Mouse (Mus musculus) B cell, adult 2 months (primary cell): ENCODE data around the gene Egflam.

Source experiments
- DNase-seq, 2 experiments: peaks; one replicate each; pipeline ENCODE4 v3.0.0; 2022

The Egflam gene

DNA sequence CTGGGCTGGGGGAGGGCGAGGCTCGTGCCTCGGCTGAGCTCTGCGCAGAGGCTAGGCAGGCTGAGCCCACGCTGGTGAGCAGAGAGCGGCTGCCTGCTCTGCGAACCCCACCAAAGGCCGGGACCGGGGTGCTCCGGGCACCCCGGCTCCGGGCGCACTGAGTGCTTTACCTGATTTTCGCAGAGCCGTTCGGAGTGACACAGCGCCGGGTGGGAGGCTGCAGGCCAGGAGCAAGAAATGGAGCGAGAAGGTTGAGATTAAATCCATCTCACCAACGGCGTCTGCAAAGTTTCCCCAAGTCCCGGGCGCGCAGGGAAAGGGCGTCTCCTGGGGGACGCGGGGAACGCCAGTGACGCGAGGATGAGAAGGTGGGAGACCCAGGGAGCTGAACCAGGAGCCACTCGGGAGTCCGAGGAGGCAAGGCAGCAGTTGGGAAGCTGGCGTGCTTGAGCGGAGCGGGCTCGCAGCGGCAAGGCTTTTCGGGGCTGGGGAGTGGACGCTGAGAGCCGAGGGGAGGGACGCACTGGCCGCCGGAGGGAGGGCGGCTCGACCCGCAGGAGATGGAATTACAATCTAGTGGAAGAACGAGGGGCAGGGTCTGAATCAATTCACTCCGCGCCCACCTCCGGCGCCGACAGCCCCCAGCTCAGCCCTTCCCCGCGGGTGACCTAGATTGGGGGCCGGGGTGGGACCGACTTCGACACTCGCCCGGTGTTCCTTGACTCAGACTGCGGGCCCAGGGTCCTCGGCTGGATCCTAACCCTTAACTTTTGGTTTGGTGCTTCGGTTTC is at the start of gene Egflam:
Egflam (minus strand) TSS at position 578 of the 791 bp plus-strand sequence.
- DNase-seq: no peak

DNA sequence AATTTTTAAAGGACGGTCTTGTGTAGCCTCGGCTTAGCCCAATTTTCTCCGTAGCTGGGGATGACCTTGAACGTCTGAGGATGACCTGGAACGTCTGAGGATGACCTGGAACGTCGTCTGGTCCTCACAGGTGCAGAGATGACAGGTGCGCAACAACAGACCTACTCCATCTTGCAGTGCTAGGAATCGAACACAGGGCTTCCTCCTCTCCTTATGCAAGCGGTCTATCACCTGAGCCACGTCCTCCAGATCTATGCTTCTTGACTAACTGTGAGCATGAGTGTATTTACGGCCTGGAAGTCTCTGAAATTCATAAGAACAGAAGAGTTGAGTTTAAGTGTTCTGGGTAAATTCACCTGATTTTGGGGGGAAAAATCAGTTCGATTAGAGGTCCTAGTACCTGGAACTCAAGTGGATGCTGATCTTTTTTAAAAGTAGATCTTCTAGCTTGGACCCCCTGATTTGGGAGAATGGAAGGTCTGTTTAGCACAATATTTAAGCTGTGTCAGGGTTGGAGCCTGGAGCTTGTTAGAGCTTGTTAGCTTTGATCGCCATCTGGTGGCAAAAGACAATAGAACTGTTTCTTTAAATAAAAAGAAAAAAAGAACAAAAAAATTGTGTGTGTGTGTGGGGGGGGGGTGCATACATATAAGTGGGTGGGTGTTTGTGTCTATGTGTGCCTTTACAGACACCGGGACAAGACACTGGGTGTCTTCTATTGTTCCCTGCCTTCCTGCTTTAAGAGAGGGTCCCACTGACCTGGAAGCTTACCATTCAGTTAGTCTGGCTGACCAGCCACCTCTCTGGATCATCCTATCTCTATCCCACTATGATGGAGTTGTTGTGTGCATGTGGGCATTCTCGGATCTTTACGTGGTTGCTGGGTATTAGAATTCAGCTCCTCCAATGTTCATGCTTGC is 45.5 kb upstream of the Egflam start:
- DNase-seq: no peak

DNA sequence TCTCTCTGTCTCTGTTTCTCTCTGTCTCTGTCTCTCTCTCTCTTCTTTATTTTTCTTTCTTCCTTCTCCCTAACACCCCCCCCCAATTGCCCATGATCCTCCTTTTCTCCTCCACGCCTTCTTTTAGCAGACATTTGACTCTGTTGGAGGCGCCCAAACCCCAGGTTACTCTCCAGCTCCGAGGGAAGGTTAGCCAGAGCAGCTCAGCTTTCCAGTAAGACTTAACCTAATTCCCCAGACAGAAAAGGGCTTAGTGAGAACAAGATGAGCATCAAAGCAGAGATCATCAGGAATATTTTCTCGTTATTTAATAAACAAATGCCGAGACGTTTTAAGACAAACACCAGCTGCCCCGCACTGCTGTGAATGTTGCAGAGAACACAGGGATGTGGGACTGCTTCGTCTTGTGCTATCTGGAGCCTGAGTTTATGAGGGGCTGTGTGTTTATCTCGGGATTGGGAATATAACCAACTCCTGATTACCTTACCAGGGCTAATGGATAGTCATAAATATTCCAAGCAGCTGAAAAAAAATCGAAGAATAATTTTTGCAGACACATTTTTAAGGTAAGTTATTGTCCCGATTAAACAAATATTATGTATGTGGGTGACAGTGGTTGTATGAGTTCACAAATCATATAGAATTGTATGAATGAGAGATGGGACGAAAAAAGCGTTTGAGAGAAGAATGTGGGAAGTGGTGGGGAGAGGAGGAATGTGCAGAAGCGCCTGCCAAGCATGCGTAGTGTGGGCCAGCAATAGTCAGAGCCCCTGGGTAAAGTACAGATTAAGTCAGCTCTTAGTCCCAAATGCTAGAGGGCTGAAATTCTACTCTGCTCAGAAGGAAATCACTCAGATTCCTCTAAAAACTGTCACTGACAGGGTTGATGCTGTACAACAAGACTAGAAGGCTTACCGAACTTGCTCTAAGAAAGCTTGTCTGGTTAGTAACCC is 44.2 kb upstream of the Egflam start:
- DNase-seq: no peak

DNA sequence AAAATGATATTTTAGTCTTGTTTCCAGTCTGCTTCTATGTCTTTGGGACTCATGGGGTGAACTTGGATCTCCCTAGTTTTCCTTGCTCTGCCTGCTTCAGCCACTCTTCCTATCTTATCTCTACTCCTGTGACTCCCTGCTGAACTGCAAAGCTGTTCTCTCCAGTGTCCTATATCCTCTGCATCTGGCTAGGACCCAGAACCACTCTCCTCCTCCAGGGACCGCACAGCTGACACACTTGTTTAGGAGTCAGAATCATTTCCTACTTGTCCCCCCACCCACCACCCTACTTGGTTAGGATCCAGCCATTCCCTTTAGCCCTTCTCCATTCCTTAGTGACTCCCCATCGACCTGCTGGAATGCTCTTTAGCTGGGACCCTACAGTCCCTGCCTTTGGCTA is 26.1 kb upstream of the Egflam start:
- no peak for DNase-seq

DNA sequence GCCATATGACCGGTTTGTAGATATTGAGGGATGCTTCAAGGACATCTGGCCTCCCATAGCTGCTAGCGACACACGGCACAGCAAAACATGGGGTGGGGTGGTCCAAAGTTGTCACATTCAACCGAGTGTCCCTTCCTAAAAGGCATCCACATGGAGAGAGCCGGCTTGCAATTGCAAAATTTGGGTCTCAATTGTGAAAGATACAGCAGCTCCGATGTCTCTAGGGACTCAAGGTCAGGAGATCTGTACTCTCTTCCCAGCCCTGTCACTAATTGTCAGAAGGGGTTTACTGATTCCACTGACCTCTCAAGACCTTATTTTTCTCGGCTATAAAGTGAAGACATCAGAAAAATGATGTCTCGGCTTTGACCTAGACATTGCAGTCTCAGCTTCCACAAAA is 6.3 kb upstream of the Egflam start:
- DNase-seq: no peak

DNA sequence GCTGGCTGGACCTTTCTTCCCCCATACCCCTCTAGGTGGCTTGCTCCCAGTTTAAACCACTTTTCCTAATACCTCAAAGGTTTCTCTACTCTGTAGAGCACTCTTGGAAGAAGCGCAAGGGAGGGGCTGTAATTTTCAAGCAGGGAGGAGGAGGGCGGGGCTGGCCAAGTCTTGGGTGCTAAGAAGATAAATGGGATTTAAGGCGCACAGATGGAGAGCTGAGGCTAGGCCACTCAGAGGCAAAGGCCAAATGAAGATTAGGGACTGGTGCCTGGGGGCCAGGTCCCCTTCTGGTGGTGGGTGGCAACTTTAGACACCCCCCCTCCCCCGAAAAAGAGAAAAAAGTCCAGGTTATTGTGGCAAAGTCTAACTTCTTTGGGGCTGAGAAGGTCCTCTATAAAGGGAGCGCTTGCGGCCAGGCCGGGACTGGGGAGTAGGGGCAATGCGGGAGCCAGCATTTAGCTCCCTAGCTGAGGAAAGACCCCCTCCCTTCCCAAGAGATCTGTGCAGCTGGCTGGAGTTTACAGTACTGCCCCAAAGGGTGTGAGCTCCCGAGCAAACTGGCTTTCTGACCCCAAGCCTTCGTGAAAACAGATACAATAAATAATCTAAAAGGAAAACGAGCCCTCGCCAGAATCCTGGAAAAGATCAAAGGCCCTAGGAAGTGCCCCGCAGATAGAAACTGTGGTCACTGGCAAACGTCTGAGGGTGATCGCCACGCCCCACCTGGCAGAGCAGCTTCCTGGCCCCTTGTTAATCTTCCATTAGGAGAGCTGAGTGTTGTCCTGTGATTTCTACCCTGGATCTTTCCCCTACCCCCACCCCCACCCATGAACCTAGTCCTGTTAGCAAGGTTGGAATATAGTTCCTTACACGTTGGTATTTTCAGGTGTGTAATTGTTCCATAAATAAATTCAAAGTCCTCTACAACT is 680 bp upstream of the Egflam start:
- no peak for DNase-seq

DNA sequence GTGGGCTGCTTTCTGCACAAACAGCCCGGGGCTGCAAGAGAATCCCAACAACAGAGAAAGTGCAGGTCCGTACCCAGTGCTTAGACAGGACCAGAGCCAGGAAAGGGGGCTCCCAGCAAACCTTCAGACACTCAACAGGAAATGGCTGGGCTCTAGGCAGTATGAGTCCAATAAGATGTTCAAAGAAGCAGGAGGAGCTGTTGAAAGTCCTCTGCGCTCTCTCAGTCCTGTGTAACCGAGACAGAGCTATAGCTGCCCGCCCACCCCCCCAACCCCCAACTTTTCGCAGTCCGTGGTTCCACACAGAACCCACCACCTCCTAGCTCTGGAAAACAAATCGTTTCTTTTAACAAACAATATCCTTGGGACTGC is 763 bp downstream of the Egflam start:
- DNase-seq: no peak

DNA sequence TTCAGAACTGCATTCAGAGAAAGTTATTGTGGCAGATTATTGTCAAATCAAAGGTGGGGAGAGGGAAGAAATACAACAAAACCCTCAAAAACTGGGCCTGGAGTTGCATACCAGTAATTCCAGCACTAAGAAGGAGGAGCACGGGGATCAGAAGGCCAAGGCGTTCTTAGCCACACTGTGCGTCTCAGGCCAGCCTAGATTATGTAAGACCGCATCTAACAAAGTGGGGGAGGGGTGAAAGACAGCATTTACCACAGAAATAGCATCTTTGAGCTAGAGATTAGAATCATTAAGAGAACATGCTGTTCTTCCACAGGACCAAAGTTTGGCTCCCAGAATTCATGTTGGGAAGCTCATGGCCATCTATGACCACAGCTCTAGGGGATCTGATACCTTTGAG is 14.8 kb downstream of the Egflam start:
- DNase-seq: no peak

DNA sequence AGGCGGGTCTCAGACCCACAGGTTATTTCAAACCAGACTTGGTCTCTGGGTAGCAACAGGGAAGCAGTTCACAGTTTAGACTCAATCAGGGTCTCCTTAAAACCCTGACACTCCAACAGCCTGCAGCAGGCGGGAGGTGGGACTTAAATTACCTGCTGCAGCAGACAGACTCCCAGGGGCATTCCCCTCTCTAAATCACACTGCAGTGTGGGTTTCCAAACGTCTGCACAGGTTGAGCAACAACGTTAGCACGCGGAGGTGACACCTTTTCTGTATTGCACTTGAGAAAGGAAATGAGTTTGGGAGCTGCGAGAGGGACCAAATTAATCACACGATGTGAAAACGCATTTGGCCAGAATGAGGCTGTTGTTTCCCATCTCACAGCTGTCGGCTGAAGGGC is 15.7 kb downstream of the Egflam start:
- DNase-seq: no peak

DNA sequence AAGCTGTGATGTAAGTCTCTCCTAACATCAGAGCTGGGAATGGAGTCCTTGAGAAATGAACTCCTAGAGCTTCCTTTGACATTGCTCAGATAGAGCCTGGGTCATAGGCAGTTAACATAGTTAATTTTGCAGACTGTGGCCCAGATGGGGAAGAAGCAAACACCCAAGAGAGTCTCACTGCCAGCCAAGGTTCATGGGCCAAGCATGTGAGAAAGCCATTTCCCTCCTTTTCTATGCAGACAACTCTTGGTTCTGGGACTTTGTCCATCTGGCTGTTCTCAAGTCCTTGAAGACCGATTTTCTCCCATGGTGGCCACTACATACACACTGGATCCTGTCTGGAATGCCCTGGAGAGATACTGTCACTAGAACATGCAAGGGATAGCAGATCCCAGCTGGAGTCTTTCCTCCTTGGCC is 45.6 kb downstream of the Egflam start:
- DNase-seq: no peak

DNA sequence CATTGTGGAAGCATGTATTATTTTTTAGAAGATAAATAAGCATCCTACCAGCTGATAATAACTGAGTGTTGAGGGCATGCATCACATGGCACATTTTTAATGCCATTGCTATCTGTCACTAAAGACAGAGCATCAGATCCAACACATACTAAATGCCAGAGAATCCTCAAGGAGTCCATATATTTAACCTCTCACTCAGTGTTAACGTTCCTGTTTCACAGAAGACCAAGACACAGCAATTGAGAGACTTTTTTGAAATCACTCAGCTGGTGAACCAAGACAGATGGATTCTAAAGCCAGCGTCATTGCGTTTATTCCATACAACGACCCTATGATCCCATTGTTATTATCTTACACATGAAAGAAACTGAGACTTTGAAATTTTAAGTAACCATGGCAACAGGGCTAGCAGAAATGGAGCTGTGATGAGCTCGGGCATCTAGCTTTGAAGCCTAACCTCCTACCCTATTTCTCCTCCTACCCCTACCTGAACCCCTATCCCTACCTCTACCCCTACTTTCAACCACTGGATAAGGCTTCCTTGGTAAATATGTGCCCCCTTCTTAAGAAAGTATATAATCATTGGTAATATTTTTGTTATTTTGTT is 57.4 kb downstream of the Egflam start:
- DNase-seq: no peak

DNA sequence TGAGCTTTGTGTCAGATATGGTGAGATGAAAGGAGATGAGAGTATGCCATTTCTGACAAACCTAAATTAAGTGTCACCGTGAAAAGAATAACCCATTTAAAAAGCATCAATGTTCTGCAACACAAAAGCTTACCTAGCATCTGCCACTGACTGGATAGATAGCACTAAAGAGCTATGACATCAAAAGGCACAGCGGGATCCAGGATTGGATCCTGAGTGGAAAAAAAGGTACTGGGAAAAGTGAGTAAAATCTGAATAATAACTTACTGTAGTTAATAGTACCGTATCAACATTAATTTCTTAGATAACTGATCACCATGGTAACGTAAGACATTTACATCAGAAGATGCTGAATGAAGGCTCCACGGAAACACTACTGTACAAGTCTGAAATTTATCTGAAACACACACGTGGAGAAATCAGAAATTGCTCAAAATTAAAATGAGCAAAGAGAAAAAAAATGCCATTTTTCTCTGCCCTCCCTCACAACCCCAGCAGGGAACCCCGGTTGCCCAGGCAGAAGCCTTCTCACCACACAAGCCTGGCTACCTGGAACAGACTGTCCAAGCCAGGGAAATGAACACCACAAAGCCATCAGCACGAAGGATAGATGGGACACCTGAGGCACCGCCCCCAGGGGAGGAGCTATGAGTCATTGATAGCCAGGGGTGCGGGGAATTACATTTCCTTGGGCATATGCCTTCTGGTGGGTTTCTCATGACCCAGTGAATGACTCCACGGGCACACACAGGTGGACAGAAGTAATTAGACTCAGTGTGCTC is 63.5 kb downstream of the Egflam start:
- DNase-seq: no peak

DNA sequence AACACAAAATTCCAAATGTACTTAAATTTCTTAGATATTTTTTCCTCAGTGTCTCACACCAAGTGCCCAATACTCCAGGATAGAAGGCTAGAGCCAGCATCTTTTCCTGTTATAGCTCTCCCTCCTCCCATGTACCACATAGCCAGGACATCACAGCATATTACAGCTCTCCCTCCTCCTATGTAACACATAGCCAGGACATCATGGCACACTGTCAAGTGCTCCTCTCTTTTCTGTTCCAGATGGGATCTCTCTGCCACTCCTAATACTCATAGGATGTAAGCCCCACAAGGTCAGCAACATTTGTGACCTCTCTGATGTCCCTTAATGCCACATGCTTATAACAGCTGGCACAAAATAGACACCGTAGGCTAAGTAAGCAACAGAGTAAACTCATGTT is 65.3 kb downstream of the Egflam start:
- no peak for DNase-seq

DNA sequence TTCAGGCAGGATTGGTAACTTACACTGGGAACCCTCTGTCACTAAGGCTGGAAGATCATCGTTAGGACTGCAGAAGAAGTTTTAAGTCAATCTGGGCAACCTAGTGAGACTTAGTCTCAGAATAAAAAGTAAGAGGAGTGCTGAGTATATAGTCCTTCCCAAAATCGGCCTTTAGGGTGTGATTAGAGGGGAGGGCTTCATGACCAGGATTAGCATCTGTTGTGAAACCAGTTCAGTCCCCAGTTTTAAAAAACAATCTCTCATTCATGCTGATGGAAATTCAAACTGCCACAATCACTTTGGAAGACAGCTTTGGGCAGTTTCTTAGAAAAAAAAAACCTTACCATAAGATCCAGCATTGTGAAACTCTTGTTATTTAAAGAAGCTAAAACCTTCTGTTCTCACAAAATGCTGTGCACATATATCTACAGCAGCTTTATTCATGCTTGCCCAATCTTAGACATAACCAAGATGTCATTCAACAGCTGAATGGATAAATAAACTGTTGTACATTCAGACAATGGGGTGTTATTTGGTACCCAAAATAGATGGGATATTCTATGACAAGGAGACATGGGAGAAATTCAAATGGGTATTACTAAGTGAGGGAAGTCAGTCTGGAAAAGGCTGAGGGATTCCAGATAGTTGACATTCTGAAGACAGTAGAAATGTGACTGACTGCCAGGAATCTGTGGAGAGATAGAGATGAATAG is 75.4 kb downstream of the Egflam start:
- no peak for DNase-seq

DNA sequence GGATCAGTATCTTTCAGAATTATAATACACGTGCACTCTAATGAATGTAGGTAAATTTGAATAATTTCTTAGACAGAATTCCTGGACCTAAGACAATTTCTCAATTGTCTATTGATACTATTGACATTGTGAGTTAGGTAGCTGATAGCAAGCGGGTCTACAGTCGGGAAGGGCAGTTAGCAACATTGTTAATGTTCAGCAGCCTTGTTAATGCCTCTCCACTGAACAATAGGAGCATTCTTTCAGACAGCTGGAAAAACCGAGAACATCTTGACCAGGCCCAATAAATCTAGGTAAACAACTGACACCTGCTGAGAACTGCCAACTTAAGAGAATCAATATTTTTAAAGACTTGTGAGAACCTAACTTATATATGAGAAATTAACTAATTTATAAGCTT is 77.3 kb downstream of the Egflam start:
- no peak for DNase-seq

DNA sequence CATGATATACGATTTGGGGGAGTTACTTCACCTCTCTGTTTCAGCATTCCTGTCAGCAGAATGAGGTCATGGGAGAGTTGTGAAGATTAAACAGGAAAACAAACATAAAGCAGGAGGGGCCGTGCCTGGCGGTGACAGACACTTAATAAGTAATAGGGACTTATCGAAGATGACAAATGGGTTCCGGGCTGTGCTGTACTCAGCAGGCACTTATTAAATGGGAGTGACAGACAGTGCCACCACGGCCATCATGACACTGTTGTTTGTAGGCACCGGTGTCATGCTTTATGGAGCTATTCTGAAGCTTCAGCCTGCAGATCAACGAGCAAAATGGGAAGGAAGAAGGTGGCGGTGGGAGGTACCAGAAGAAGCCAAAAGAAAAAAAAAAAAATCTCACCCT is 82.7 kb downstream of the Egflam start:
- DNase-seq: no peak

DNA sequence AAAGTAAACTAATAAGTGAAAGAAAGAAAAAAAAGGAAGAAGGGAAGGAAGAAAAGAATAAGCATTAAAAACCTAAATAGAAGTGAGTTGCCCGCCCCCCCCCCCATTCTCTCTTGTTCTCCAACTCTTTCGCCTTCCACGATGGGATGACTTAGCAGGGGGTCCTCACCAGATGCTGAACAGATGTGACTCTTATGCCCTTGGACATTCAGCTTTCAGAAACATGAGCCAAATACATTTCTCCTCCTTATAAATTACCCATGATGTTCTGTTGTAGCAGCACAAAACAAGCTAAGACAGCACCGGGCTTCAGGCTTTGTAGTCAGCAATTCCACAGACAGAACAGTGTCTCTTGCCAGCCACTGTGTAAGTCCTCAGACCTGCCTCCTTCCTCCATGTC is 89.5 kb downstream of the Egflam start:
- DNase-seq: no peak

DNA sequence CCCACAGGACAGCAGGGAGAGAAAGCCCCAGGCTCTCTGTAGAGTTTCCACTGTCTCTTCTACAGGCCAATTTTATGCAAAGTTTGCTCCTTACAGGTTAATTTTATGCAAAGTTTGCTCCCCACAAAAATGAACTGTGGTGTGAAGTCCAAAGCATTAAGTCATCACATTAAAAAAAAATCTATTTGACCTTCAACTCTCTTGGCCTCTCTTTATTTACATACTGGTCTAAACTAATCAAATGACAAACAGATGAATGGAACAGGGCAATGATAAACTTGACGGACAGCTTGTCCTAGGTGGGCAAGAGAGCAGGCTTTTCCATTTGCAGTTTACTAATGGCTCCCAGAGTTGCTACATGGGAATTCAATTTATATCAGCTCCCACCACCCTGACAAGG is 98.3 kb downstream of the Egflam start:
- DNase-seq: no peak

DNA sequence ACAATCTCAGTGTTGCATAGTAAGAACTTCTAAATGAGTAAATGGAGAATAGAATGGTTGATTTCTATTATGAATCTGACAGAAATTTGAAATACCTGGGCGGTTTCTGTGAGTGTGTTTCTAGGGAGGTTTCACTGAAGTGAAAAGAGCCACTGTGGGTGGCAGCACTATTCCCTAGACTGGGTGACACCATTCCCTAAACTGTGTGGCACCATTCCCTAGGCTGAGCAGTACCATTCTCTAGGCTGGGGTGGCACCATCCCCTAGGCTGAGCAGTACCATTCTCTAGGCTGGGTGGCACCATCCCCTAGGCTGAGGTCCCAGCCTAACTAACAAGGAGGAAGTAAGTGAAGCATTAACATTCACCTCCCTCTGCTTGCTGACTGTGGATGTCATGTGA is 103.0 kb downstream of the Egflam start:
- DNase-seq: no peak

DNA sequence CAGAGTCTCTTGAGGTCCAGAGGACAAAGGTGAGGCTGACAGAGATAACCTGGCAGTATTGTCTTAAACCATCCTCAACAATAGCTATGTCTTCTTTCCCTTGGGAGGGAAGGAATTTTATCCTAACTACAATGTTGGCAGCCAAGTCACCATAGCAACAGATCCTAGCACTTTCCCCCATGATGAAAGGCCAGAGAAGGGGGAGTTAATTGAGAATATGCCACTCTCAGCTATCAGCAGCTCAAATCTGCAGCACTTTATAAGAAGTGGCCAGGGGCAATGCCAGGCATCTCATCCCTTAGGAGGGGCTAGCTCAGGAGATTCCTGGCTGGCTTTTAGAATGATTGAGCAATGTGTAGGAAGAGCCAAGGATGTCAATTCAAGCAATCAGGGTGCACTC is 105.3 kb downstream of the Egflam start:
- DNase-seq: no peak
